Mouse (Mus musculus): ENCODE measurements around the gene Cnst. TPM values are rescaled to one million over a fixed set of nuclear protein-coding genes. Genes with fewer than 3 reads are reported as not detected.
A peak's percentile ranks its signal among the peaks of the same experiment; 100 is the strongest.

The Cnst gene
- polyA plus RNA-seq, 1 experiment from 2014 or later = 12.9 TPM

DNA sequence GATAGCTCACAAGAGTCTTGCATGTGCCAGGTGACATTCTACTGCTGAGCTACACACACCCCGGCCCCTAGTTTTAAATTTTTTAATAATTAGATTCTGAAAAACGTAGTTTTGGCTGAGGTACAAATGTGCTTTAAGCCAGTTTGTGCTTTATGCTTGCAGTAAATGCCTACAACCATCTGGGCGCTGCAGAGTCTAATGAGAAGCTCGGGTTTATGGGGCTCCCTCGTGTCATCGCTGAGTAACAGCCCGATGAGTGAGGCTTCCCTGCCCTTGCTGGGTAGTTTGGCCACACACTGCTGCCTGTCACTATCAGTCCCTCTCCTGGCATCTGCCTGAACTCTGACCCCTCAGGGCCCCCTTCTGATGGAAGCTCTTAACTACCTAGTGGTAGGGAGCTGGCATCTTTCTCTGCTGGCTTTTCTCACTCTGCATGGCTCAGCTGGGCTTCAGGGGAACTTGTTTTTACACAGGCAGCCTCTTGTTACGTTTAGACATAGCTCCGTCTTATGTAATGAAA lies 66.9 kb downstream of the Cnst start:
- DNase-seq (ENCODE audit: low spot score) (no peak), ATAC-seq (replicated peaks; ENCODE audit: low FRiP score) (no peak)
- no peaks in the 10 kb centered on the region for H3K27me3 ChIP-seq (replicated peaks; ENCODE audit: control insufficient read depth, insufficient read depth, low read length)
- peaks cover 12% of the 10 kb centered on the region for H3K4me1 ChIP-seq (replicated peaks; ENCODE audit: control insufficient read depth, insufficient read depth, low read length)
- H3K4me2 ChIP-seq = no peak overlapping the region
- H3K9ac ChIP-seq (ENCODE audit: low read depth, low read length) = no peak overlapping the region
- H3K9me3 ChIP-seq (ENCODE audit: control insufficient read depth, low read length) = no peaks in the 10 kb centered on the region
- H3K36me3 ChIP-seq (ENCODE audit: control insufficient read depth, insufficient read depth, low read length) = peaks cover 8% of the 10 kb centered on the region
- 75% methylated on average over 9 of the region's 9 CpGs for WGBS
- no peak overlapping the region for H3K4me3 ChIP-seq (ENCODE audit: low read depth, low read length)
- H3K27ac ChIP-seq (ENCODE audit: low read depth, low read length) = no peak overlapping the region

GRCm38 (mm10) chr1:179617426-179617825 lies 71.3 kb downstream of the Cnst start:
- no peak for ATAC-seq (replicated peaks; ENCODE audit: low FRiP score)
- Histone ChIP-seq H3K4me3 (ENCODE audit: low read depth, low read length) (no peak overlapping the region), H3K27ac (ENCODE audit: low read depth, low read length) (no peak overlapping the region), H3K4me1 (replicated peaks; ENCODE audit: control insufficient read depth, insufficient read depth, low read length) (no peaks in the 10 kb centered on the region; the same call in none of the 2 replicates), H3K36me3 (ENCODE audit: control insufficient read depth, insufficient read depth, low read length) (peaks cover 5% of the 10 kb centered on the region; the same call in 1 of the 2 replicates), H3K9me3 (ENCODE audit: control insufficient read depth, low read length) (no peaks in the 10 kb centered on the region), H3K9ac (ENCODE audit: low read depth, low read length) (no peak overlapping the region), H3K27me3 (replicated peaks; ENCODE audit: control insufficient read depth, insufficient read depth, low read length) (no peaks in the 10 kb centered on the region), H3K4me2 (no peak overlapping the region)
- no peak for DNase-seq (ENCODE audit: low spot score)
- WGBS = 85% methylated on average over 7 of the region's 7 CpGs

- peaks cover 10% of the 10 kb centered on the region; the same call in 1 of the 2 replicates for H3K36me3 ChIP-seq (ENCODE audit: control insufficient read depth, insufficient read depth, low read length)
- ATAC-seq (replicated peaks; ENCODE audit: low FRiP score) (no peak), DNase-seq (ENCODE audit: low spot score) (no peak)
- H3K4me3 ChIP-seq (ENCODE audit: low read depth, low read length) = no peak overlapping the region
- no peaks in the 10 kb centered on the region for H3K9me3 ChIP-seq (ENCODE audit: control insufficient read depth, low read length)
- H3K27me3 ChIP-seq (replicated peaks; ENCODE audit: control insufficient read depth, insufficient read depth, low read length) = no peaks in the 10 kb centered on the region
- no peak overlapping the region for H3K27ac ChIP-seq (ENCODE audit: low read depth, low read length)
- no peak overlapping the region for H3K4me2 ChIP-seq
- no peak overlapping the region for H3K9ac ChIP-seq (ENCODE audit: low read depth, low read length)
- 93% methylated on average over 12 of the region's 12 CpGs for WGBS
- H3K4me1 ChIP-seq (replicated peaks; ENCODE audit: control insufficient read depth, insufficient read depth, low read length) = no peaks in the 10 kb centered on the region; the same call in 1 of the 2 replicates
These were observed 76.5 kb downstream of the Cnst start for GRCm38 (mm10) chr1:179622665-179623064.

GRCm38 (mm10) chr1:179623657-179624056 lies 77.5 kb downstream of the Cnst start:
- H3K27me3 ChIP-seq (replicated peaks; ENCODE audit: control insufficient read depth, insufficient read depth, low read length) = no peaks in the 10 kb centered on the region
- H3K4me1 ChIP-seq (replicated peaks; ENCODE audit: control insufficient read depth, insufficient read depth, low read length) = peaks cover 8% of the 10 kb centered on the region
- DNase-seq (ENCODE audit: low spot score) (no peak), ATAC-seq (replicated peaks; ENCODE audit: low FRiP score) (no peak)
- no peaks in the 10 kb centered on the region for H3K9me3 ChIP-seq (ENCODE audit: control insufficient read depth, low read length)
- no peak overlapping the region for H3K4me3 ChIP-seq (ENCODE audit: low read depth, low read length)
- H3K4me2 ChIP-seq = no peak overlapping the region
- no peak overlapping the region for H3K27ac ChIP-seq (ENCODE audit: low read depth, low read length)
- no peak overlapping the region for H3K9ac ChIP-seq (ENCODE audit: low read depth, low read length)
- 51% methylated on average over 4 of the region's 4 CpGs for WGBS
- peaks cover 10% of the 10 kb centered on the region; the same call in 1 of the 2 replicates for H3K36me3 ChIP-seq (ENCODE audit: control insufficient read depth, insufficient read depth, low read length)

GRCm38 (mm10) chr1:179624354-179624753 lies 78.2 kb downstream of the Cnst start:
- Histone ChIP-seq H3K9me3 (ENCODE audit: control insufficient read depth, low read length) (no peaks in the 10 kb centered on the region), H3K4me1 (replicated peaks; ENCODE audit: control insufficient read depth, insufficient read depth, low read length) (peaks cover 14% of the 10 kb centered on the region), H3K27ac (ENCODE audit: low read depth, low read length) (no peak overlapping the region), H3K36me3 (ENCODE audit: control insufficient read depth, insufficient read depth, low read length) (peaks cover 7% of the 10 kb centered on the region; the same call in 1 of the 2 replicates), H3K4me2 (no peak overlapping the region), H3K4me3 (ENCODE audit: low read depth, low read length) (no peak overlapping the region), H3K9ac (ENCODE audit: low read depth, low read length) (no peak overlapping the region), H3K27me3 (replicated peaks; ENCODE audit: control insufficient read depth, insufficient read depth, low read length) (no peaks in the 10 kb centered on the region)
- ATAC-seq (replicated peaks; ENCODE audit: low FRiP score) (0 out of 2 replicates have a peak, but pooled peaks have one; percentile 26), DNase-seq (ENCODE audit: low spot score) (no peak)
- 71% methylated on average over 4 of the region's 4 CpGs for WGBS

GRCm38 (mm10) chr1:179627855-179628254 lies 81.7 kb downstream of the Cnst start:
- no peak overlapping the region for H3K4me2 ChIP-seq
- ATAC-seq (replicated peaks; ENCODE audit: low FRiP score) = 0 out of 2 replicates have a peak, but pooled peaks have one; percentile 2
- peaks cover 5% of the 10 kb centered on the region; the same call in 1 of the 2 replicates for H3K36me3 ChIP-seq (ENCODE audit: control insufficient read depth, insufficient read depth, low read length)
- WGBS = 87% methylated on average over 4 of the region's 4 CpGs
- no peak overlapping the region for H3K9ac ChIP-seq (ENCODE audit: low read depth, low read length)
- no peak for DNase-seq (ENCODE audit: low spot score)
- no peak overlapping the region for H3K27ac ChIP-seq (ENCODE audit: low read depth, low read length)
- no peak overlapping the region for H3K4me3 ChIP-seq (ENCODE audit: low read depth, low read length)
- H3K4me1 ChIP-seq (replicated peaks; ENCODE audit: control insufficient read depth, insufficient read depth, low read length) = peaks cover 14% of the 10 kb centered on the region
- no peaks in the 10 kb centered on the region for H3K27me3 ChIP-seq (replicated peaks; ENCODE audit: control insufficient read depth, insufficient read depth, low read length)
- H3K9me3 ChIP-seq (ENCODE audit: control insufficient read depth, low read length) = no peaks in the 10 kb centered on the region

DNA sequence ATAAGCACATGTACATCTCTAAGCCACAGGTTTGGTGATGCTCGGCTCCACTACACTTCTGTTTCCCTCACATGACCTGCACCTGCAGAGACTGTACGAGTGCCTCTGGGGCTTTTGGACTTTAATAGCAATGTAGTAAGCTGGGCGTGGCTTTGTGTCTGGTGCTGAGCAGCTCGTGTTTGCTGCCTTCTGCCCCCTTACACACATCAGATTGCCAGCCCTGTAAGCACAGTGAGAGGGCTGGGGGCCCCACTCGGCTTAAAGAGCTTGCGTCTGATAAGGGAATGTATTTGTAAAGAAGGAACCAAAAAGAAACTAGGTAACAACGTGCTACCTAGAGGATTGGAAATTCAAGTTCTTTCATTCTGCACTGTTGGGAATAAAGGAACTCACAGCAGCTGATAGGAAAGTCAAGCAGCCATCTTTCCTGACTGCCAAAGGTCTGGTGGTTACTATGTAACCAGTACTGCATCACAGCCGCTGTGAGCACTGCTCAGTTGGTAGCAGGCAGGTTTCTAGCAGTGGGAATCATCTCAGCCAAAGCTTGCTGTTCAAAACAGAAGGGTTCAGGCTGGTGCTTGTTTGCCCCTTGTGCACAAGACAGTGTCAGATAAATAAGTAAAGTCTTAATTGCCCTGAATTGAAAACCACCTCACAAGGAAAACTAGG lies 82.4 kb downstream of the Cnst start:
- no peaks in the 10 kb centered on the region for H3K27me3 ChIP-seq (replicated peaks; ENCODE audit: control insufficient read depth, insufficient read depth, low read length)
- H3K4me1 ChIP-seq (replicated peaks; ENCODE audit: control insufficient read depth, insufficient read depth, low read length) = peaks cover 14% of the 10 kb centered on the region
- DNase-seq (ENCODE audit: low spot score) (no peak), ATAC-seq (replicated peaks; ENCODE audit: low FRiP score) (peak; percentile 84)
- H3K9me3 ChIP-seq (ENCODE audit: control insufficient read depth, low read length) = no peaks in the 10 kb centered on the region
- no peak overlapping the region for H3K27ac ChIP-seq (ENCODE audit: low read depth, low read length)
- peaks cover 5% of the 10 kb centered on the region; the same call in 1 of the 2 replicates for H3K36me3 ChIP-seq (ENCODE audit: control insufficient read depth, insufficient read depth, low read length)
- no peak overlapping the region for H3K4me3 ChIP-seq (ENCODE audit: low read depth, low read length)
- H3K4me2 ChIP-seq = peak overlapping the region; percentile 38
- 37% methylated on average over 8 of the region's 8 CpGs for WGBS
- H3K9ac ChIP-seq (ENCODE audit: low read depth, low read length) = no peak overlapping the region

DNA sequence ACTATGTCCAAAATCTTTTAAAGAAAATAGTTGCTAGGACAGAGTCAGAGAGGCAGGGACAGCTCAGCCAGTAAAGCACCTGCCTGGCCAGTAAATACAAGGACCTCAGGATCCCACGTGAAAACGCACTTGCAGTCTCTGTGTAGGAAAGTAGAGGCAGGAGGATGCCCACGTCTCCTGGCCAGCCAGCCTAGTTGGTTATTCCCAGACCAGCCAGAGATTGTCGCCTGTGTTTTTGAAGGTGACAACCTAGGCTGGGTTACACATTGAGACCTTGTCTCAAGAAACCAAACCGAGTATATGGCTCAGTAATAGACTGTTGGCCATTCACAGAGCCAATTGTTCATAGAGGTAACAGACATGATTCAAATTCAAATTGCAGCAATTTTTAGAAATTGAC lies 83.1 kb downstream of the Cnst start:
- peaks cover 5% of the 10 kb centered on the region; the same call in 1 of the 2 replicates for H3K36me3 ChIP-seq (ENCODE audit: control insufficient read depth, insufficient read depth, low read length)
- H3K9ac ChIP-seq (ENCODE audit: low read depth, low read length) = no peak overlapping the region
- H3K27me3 ChIP-seq (replicated peaks; ENCODE audit: control insufficient read depth, insufficient read depth, low read length) = no peaks in the 10 kb centered on the region
- ATAC-seq (replicated peaks; ENCODE audit: low FRiP score) (no peak), DNase-seq (ENCODE audit: low spot score) (no peak)
- WGBS = 80% methylated on average over 5 of the region's 5 CpGs
- peaks cover 14% of the 10 kb centered on the region for H3K4me1 ChIP-seq (replicated peaks; ENCODE audit: control insufficient read depth, insufficient read depth, low read length)
- H3K4me3 ChIP-seq (ENCODE audit: low read depth, low read length) = no peak overlapping the region
- no peak overlapping the region for H3K27ac ChIP-seq (ENCODE audit: low read depth, low read length)
- no peaks in the 10 kb centered on the region for H3K9me3 ChIP-seq (ENCODE audit: control insufficient read depth, low read length)
- no peak overlapping the region for H3K4me2 ChIP-seq

Measured in liver, embryonic 11.5 days (tissue).